Mouse (Mus musculus): ENCODE measurements around the gene Wbp1. TPM values are rescaled to one million over a fixed set of nuclear protein-coding genes. Genes with fewer than 3 reads are reported as not detected.

Wbp1 gene
- total RNA-seq, 2 experiments from 2014 or later: 68.6 to 72.7 TPM

- DNase-seq (ENCODE audit: low spot score in 2 of 2): no peak
Observed at GRCm38 (mm10) chr6:83141636-83142035, 20.3 kb upstream of the Wbp1 start.

- no peak for DNase-seq (ENCODE audit: low spot score in 2 of 2)
Observed at GRCm38 (mm10) chr6:83140044-83140443, 18.7 kb upstream of the Wbp1 start.

- no peak for DNase-seq (ENCODE audit: low spot score in 2 of 2)
Observed at GRCm38 (mm10) chr6:83138056-83138455, 16.7 kb upstream of the Wbp1 start.

GRCm38 (mm10) chr6:83137576-83137950 is 16.2 kb upstream of the Wbp1 start:
- DNase-seq (ENCODE audit: low spot score in 2 of 2): peak; percentile 68 to 73

- DNase-seq (ENCODE audit: low spot score in 2 of 2): peak in 1 of 2 experiments; percentile 53
Observed at GRCm38 (mm10) chr6:83136881-83137575, 15.7 kb upstream of the Wbp1 start.

- DNase-seq (ENCODE audit: low spot score in 2 of 2): no peak
Observed at GRCm38 (mm10) chr6:83136291-83136880, 15.0 kb upstream of the Wbp1 start.

GRCm38 (mm10) chr6:83135571-83136161 is 14.3 kb upstream of the Wbp1 start:
- DNase-seq (ENCODE audit: low spot score in 2 of 2): no peak

GRCm38 (mm10) chr6:83134951-83135513 is 13.7 kb upstream of the Wbp1 start, which contains the start of gene Rtkn:
Rtkn (plus strand) TSS chr6:83135463.
- DNase-seq (ENCODE audit: low spot score in 2 of 2): no peak

- no peak for DNase-seq (ENCODE audit: low spot score in 2 of 2)
Observed at GRCm38 (mm10) chr6:83134226-83134625, 12.9 kb upstream of the Wbp1 start.

GRCm38 (mm10) chr6:83132176-83132919 is 11.0 kb upstream of the Wbp1 start:
- no peak for DNase-seq (ENCODE audit: low spot score in 2 of 2)

GRCm38 (mm10) chr6:83131469-83132034 is 10.2 kb upstream of the Wbp1 start:
- peak in 1 of 2 experiments; percentile 8 for DNase-seq (ENCODE audit: low spot score in 2 of 2)

GRCm38 (mm10) chr6:83127419-83127818 is 6.1 kb upstream of the Wbp1 start:
- no peak for DNase-seq (ENCODE audit: low spot score in 2 of 2)

- DNase-seq (ENCODE audit: low spot score in 2 of 2): no peak
Observed at GRCm38 (mm10) chr6:83125331-83125730, 4.0 kb upstream of the Wbp1 start, which contains the start of gene Ino80b. Ino80b (minus strand) TSS chr6:83125431.

GRCm38 (mm10) chr6:83124851-83125312 is 3.5 kb upstream of the Wbp1 start:
- DNase-seq (ENCODE audit: low spot score in 2 of 2): peak; percentile 88 to 91

- DNase-seq (ENCODE audit: low spot score in 2 of 2): no peak
Observed at GRCm38 (mm10) chr6:83122961-83123360, 1.6 kb upstream of the Wbp1 start.

GRCm38 (mm10) chr6:83121863-83122710 is 728 bp upstream of the Wbp1 start:
- no peak for DNase-seq (ENCODE audit: low spot score in 2 of 2)

- DNase-seq (ENCODE audit: low spot score in 2 of 2): no peak
Observed at GRCm38 (mm10) chr6:83119734-83120051, 1.7 kb downstream of the Wbp1 start.

- DNase-seq (ENCODE audit: low spot score in 2 of 2): no peak
Observed at GRCm38 (mm10) chr6:83118825-83119733, 2.3 kb downstream of the Wbp1 start.

- DNase-seq (ENCODE audit: low spot score in 2 of 2): no peak
Observed at GRCm38 (mm10) chr6:83118369-83118768, 3.0 kb downstream of the Wbp1 start.

Data from layer of hippocampus, postnatal 10 days (tissue).